Mouse (Mus musculus): ENCODE data around the gene Ahnak2. TPM values are rescaled to one million over a fixed set of nuclear protein-coding genes. Genes with fewer than 3 reads are reported as not detected.

Gene Ahnak2
- polyA plus RNA-seq, 1 experiment: 4.0 TPM

GRCm38 (mm10) chr12:112813370-112813769, 10.9 kb upstream of the Ahnak2 start:
- peaks cover 21% of the 10 kb centered on the region for H3K4me1 ChIP-seq (replicated peaks; ENCODE audit: control insufficient read depth, insufficient read depth, low read length)
- DNase-seq: no peak
- H3K27me3 ChIP-seq (ENCODE audit: control insufficient read depth, insufficient read depth, low read length): peaks cover 4% of the 10 kb centered on the region; the same call in 1 of the 2 replicates
- H3K4me3 ChIP-seq (ENCODE audit: control insufficient read depth, insufficient read depth, low read length): no peak overlapping the region
- H3K36me3 ChIP-seq (ENCODE audit: control insufficient read depth, insufficient read depth, low read length): peaks cover 2% of the 10 kb centered on the region
- WGBS: 95% methylated on average over 7 of the region's 7 CpGs
- no peak for TF ChIP-seq POLR2A (IDR thresholded peaks at IDR 0.05; ENCODE audit: control insufficient read depth, extremely low read depth, insufficient read depth, low read length, poor library complexity)
- no peak for TF ChIP-seq CTCF (IDR thresholded peaks at IDR 0.05; ENCODE audit: borderline replicate concordance, control insufficient read depth, extremely low read depth, insufficient read depth, low read length, poor library complexity)
- no peak overlapping the region for H3K27ac ChIP-seq (ENCODE audit: control insufficient read depth, insufficient read depth, low read length)

GRCm38 (mm10) chr12:112810092-112810885, 7.8 kb upstream of the Ahnak2 start:
- no peaks in the 10 kb centered on the region for H3K36me3 ChIP-seq (ENCODE audit: control insufficient read depth, insufficient read depth, low read length)
- no peak for TF ChIP-seq CTCF (IDR thresholded peaks at IDR 0.05; ENCODE audit: borderline replicate concordance, control insufficient read depth, extremely low read depth, insufficient read depth, low read length, poor library complexity)
- TF ChIP-seq POLR2A (IDR thresholded peaks at IDR 0.05; ENCODE audit: control insufficient read depth, extremely low read depth, insufficient read depth, low read length, poor library complexity): no peak
- peaks cover 12% of the 10 kb centered on the region for H3K4me1 ChIP-seq (replicated peaks; ENCODE audit: control insufficient read depth, insufficient read depth, low read length)
- H3K4me3 ChIP-seq (ENCODE audit: control insufficient read depth, insufficient read depth, low read length): no peak overlapping the region
- WGBS: 80% methylated on average over 19 of the region's 19 CpGs
- H3K27me3 ChIP-seq (ENCODE audit: control insufficient read depth, insufficient read depth, low read length): peaks cover 4% of the 10 kb centered on the region; the same call in 1 of the 2 replicates
- DNase-seq: no peak
- no peak overlapping the region for H3K27ac ChIP-seq (ENCODE audit: control insufficient read depth, insufficient read depth, low read length)

DNA sequence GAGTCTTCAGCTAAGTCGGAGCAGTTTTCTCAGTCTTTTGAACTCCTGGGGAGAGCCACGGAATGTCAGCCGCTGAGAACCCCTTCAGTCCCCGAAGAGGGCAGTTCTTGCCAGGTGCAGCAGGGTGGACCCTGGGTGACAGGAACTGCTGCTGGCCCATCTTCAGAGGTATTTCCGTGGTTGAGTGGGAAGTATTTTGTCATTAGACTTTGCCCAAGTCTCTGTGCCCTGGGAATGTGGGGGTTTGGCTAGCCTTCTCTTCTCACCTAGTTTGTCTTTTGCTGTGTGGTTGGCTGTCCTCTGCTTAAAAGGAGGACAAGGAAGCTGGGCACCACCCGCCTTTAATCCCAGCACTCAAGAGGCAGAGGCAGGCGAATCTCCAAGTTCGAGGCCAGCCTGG, 7.2 kb upstream of the Ahnak2 start:
- Histone ChIP-seq H3K27ac (ENCODE audit: control insufficient read depth, insufficient read depth, low read length) (no peak overlapping the region), H3K36me3 (ENCODE audit: control insufficient read depth, insufficient read depth, low read length) (no peaks in the 10 kb centered on the region), H3K4me3 (ENCODE audit: control insufficient read depth, insufficient read depth, low read length) (peak overlapping the region; percentile 55), H3K27me3 (ENCODE audit: control insufficient read depth, insufficient read depth, low read length) (peaks cover 4% of the 10 kb centered on the region; the same call in 1 of the 2 replicates), H3K4me1 (replicated peaks; ENCODE audit: control insufficient read depth, insufficient read depth, low read length) (peaks cover 12% of the 10 kb centered on the region)
- 20% methylated on average over 8 of the region's 8 CpGs for WGBS
- TF ChIP-seq POLR2A (IDR thresholded peaks at IDR 0.05; ENCODE audit: control insufficient read depth, extremely low read depth, insufficient read depth, low read length, poor library complexity) (no peak), CTCF (IDR thresholded peaks at IDR 0.05; ENCODE audit: borderline replicate concordance, control insufficient read depth, extremely low read depth, insufficient read depth, low read length, poor library complexity) (no peak)
- no peak for DNase-seq

DNA sequence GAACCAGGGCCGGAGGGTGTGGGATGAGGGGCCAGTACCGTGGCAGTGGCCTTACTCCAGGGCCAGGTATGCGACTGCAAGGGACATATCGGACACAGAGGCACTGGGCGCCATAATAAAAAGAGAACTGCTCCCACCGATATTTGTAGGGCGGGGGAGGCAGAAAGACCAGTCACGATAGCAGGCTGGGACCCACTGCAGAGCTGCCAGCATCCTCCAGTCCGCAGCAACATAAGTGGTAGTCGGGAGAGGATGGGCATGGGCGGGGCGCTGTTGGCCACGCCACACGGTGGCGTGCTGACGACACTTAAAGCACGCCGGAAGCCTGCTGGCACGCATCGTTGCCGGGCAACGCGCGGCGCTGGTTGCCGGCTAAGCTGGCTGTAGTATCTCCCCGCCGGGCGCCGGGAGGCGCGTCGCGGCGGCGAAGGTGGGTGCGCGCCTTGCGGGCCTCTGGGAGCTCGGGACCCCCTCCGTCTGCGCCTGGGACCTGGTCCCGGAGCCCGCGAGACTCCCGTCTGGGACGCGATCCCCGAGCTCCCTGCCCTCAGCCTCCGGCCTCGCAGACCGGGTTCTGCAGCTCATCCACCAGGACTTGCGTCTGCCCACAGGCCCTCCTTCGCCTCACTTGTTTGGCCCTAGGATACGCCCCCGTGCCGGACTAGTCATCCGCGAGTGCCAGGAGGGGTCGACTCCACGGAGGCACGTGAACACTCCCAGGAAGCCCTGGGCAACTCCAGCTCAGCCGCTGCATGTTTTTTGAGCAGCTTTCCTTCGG, 6.3 kb upstream of the Ahnak2 start, which contains the start of gene Clba1:
Clba1 (plus strand) TSS at position 351 of the 778 bp plus-strand sequence.
- Histone ChIP-seq H3K27ac (ENCODE audit: control insufficient read depth, insufficient read depth, low read length) (no peak within 1 kb of the TSS), H3K4me1 (replicated peaks; ENCODE audit: control insufficient read depth, insufficient read depth, low read length) (peaks cover 12% of the 10 kb centered on the region), H3K4me3 (ENCODE audit: control insufficient read depth, insufficient read depth, low read length) (peak within 1 kb of the TSS; percentile 55), H3K27me3 (ENCODE audit: control insufficient read depth, insufficient read depth, low read length) (peaks cover 4% of the 10 kb centered on the region; the same call in 1 of the 2 replicates), H3K36me3 (ENCODE audit: control insufficient read depth, insufficient read depth, low read length) (no peaks in the 10 kb centered on the region)
- peak; percentile 73; the same call in 1 of the 2 replicates for TF ChIP-seq CTCF (IDR thresholded peaks at IDR 0.05; ENCODE audit: borderline replicate concordance, control insufficient read depth, extremely low read depth, insufficient read depth, low read length, poor library complexity)
- TF ChIP-seq POLR2A (IDR thresholded peaks at IDR 0.05; ENCODE audit: control insufficient read depth, extremely low read depth, insufficient read depth, low read length, poor library complexity): 0 out of 2 replicates have a peak, but pooled peaks have one; percentile 44
- peak; percentile 89 for DNase-seq
- 3% methylated on average over 64 of the region's 64 CpGs for WGBS

DNA sequence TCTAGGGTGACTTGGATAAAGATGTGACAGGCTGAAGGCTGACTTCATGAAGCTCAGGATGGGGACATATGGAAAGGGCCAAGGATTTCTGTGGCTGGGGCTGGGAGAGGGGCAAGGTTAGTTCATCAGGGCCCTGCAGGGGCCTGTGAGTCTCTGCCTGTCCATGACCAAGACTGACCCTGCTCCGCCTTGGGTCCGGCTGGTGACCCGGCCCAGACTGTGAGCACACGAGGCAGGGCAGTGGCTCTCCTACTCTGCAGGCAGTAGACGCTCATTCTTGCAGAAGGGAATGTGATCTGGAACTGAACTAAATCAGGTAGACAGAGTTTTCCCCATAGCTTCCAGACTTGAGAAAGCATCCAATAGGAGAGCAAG, 5.7 kb upstream of the Ahnak2 start:
- H3K27me3 ChIP-seq (ENCODE audit: control insufficient read depth, insufficient read depth, low read length): peaks cover 4% of the 10 kb centered on the region; the same call in 1 of the 2 replicates
- WGBS: 93% methylated on average over 5 of the region's 5 CpGs
- no peak overlapping the region for H3K4me3 ChIP-seq (ENCODE audit: control insufficient read depth, insufficient read depth, low read length)
- no peak for DNase-seq
- TF ChIP-seq CTCF (IDR thresholded peaks at IDR 0.05; ENCODE audit: borderline replicate concordance, control insufficient read depth, extremely low read depth, insufficient read depth, low read length, poor library complexity) (no peak), POLR2A (IDR thresholded peaks at IDR 0.05; ENCODE audit: control insufficient read depth, extremely low read depth, insufficient read depth, low read length, poor library complexity) (no peak)
- H3K27ac ChIP-seq (ENCODE audit: control insufficient read depth, insufficient read depth, low read length): no peak overlapping the region
- H3K36me3 ChIP-seq (ENCODE audit: control insufficient read depth, insufficient read depth, low read length): no peaks in the 10 kb centered on the region
- H3K4me1 ChIP-seq (replicated peaks; ENCODE audit: control insufficient read depth, insufficient read depth, low read length): peaks cover 12% of the 10 kb centered on the region

DNA sequence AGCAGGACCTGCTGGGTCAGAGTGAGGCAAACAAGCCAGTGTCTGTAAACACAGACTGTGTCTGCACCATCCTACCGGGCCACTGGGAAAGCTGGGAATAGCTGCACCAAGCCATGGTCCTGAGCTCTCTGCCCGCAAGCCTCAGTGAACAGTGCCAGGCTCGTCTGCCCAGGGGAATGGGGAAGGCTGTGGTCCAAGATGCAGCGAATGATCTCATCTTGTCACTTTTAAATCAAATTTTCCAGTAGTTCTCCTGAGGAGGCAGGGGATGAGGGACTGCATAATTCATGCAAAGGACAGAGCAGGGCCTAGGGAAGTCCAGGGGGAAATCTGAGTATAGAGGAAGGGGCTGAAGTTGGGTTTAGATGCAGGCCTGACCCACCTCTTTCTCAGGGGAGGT, 5.3 kb upstream of the Ahnak2 start:
- Histone ChIP-seq H3K4me3 (ENCODE audit: control insufficient read depth, insufficient read depth, low read length) (no peak overlapping the region), H3K36me3 (ENCODE audit: control insufficient read depth, insufficient read depth, low read length) (no peaks in the 10 kb centered on the region), H3K27ac (ENCODE audit: control insufficient read depth, insufficient read depth, low read length) (no peak overlapping the region), H3K27me3 (ENCODE audit: control insufficient read depth, insufficient read depth, low read length) (peaks cover 4% of the 10 kb centered on the region; the same call in 1 of the 2 replicates), H3K4me1 (replicated peaks; ENCODE audit: control insufficient read depth, insufficient read depth, low read length) (peaks cover 12% of the 10 kb centered on the region)
- no peak for TF ChIP-seq CTCF (IDR thresholded peaks at IDR 0.05; ENCODE audit: borderline replicate concordance, control insufficient read depth, extremely low read depth, insufficient read depth, low read length, poor library complexity)
- TF ChIP-seq POLR2A (IDR thresholded peaks at IDR 0.05; ENCODE audit: control insufficient read depth, extremely low read depth, insufficient read depth, low read length, poor library complexity): no peak
- 94% methylated on average over 4 of the region's 4 CpGs for WGBS
- no peak for DNase-seq

Measured in thymus, adult 2 months (tissue).